Mouse (Mus musculus) MEL (cell line): ENCODE results near the gene Rab11fip4. TPM values are rescaled to one million over a fixed set of nuclear protein-coding genes. Genes with fewer than 3 reads are reported as not detected.

ENCODE experiments used
- DNase-seq: peaks from one replicate; pipeline ENCODE4 v3.0.0; 2011; ENCODE audit warnings: low read depth, low spot score
- H3K27ac ChIP-seq: 2 replicates; pipeline ENCODE4 v1.5.1; 2012; ENCODE audit warnings: low read depth, mild to moderate bottlenecking, control low read depth, low read length, moderate library complexity; ENCODE audit not compliant: control insufficient read depth
- H3K27me3 ChIP-seq, 2 experiments: fragments of 150-350 bp in 1 of 2; sonication (generic) in 1 of 2; 2 replicates each; pipeline ENCODE4 v1.6.1; 2012; ENCODE audit warnings: low read length in 2 of 2, mild to moderate bottlenecking in 2 of 2, improper control_type of control experiment in 1 of 2, moderate library complexity in 1 of 2; ENCODE audit not compliant: insufficient read depth in 2 of 2, control insufficient read depth in 1 of 2
- H3K36me3 ChIP-seq, 2 experiments: 2 replicates each; pipeline ENCODE4 v1.6.1; 2012 to 2014; ENCODE audit warnings: low read length in 2 of 2, improper control_type of control experiment in 1 of 2, inconsistent platforms in 1 of 2, mild to moderate bottlenecking in 1 of 2; ENCODE audit not compliant: insufficient read depth in 2 of 2, control insufficient read depth in 1 of 2
- H3K4me1 ChIP-seq, 2 experiments: fragments of 150-350 bp in 1 of 2; sonication (generic) in 1 of 2; 2 replicates each; pipeline ENCODE4 v1.6.1; 2012; ENCODE audit warnings: low read length in 2 of 2, improper control_type of control experiment in 1 of 2, mild to moderate bottlenecking in 1 of 2; ENCODE audit not compliant: insufficient read depth in 2 of 2, control insufficient read depth in 1 of 2
- H3K4me3 ChIP-seq, 2 experiments: fragments of 150-350 bp in 1 of 2; sonication (generic) in 1 of 2; 2 replicates each; pipeline ENCODE4 v1.5.1; 2012; ENCODE audit warnings: low read depth in 2 of 2, low read length in 2 of 2, mild to moderate bottlenecking in 2 of 2, moderate library complexity in 2 of 2, control low read depth in 1 of 2, improper control_type of control experiment in 1 of 2; ENCODE audit not compliant: control insufficient read depth in 1 of 2, insufficient read depth in 1 of 2
- H3K79me2 ChIP-seq: 2 replicates; pipeline ENCODE4 v1.6.1; 2012; ENCODE audit warnings: mild to moderate bottlenecking, low read length, moderate library complexity; ENCODE audit not compliant: control insufficient read depth, poor library complexity, insufficient read depth
- H3K9ac ChIP-seq: 2 replicates; pipeline ENCODE4 v1.6.1; 2012; ENCODE audit warnings: low read depth, mild to moderate bottlenecking, control low read depth, low read length, moderate library complexity; ENCODE audit not compliant: control insufficient read depth, poor library complexity, severe bottlenecking
- H3K9me3 ChIP-seq: fragments of 150-350 bp; sonication (generic); replicated peaks from 2 replicates; pipeline ENCODE4 v1.6.1; 2012; ENCODE audit warnings: mild to moderate bottlenecking, low read length, improper control_type of control experiment, moderate library complexity; ENCODE audit not compliant: insufficient read depth
- CHD1 ChIP-seq: IDR thresholded peaks from 2 replicates; pipeline ENCODE4 v1.6.1; 2012; ENCODE audit warnings: low read depth, mild to moderate bottlenecking, inconsistent platforms, low read length, improper control_type of control experiment
- CTCF ChIP-seq, 3 experiments: IDR thresholded peaks in 2 of 3; conservative IDR thresholded peaks in 1 of 3; 2 replicates each; pipeline ENCODE4 v1.5.1; 2011 to 2012; ENCODE audit warnings: low read length in 3 of 3, low read depth in 2 of 3, mild to moderate bottlenecking in 2 of 3, improper control_type of control experiment in 1 of 3, inconsistent platforms in 1 of 3, mixed read lengths in 1 of 3, moderate library complexity in 1 of 3; ENCODE audit not compliant: control insufficient read depth in 1 of 3, insufficient read depth in 1 of 3, poor library complexity in 1 of 3, severe bottlenecking in 1 of 3
- E2F4 ChIP-seq: IDR thresholded peaks from 2 replicates; pipeline ENCODE4 v1.6.1; 2011; ENCODE audit warnings: low read depth, low read length, improper control_type of control experiment, borderline replicate concordance
- MAX ChIP-seq: IDR thresholded peaks from 2 replicates; pipeline ENCODE4 v1.6.1; 2011; ENCODE audit warnings: low read length, improper control_type of control experiment
- MYB ChIP-seq: IDR thresholded peaks from 2 replicates; pipeline ENCODE4 v1.6.1; 2011; ENCODE audit warnings: mild to moderate bottlenecking, low read depth, low read length, improper control_type of control experiment
- POLR2A ChIP-seq, 2 experiments: IDR thresholded peaks; 2 replicates each; pipeline ENCODE4 v1.6.1; 2011 to 2012; ENCODE audit warnings: low read length in 2 of 2, mild to moderate bottlenecking in 2 of 2, control low read depth in 1 of 2, improper control_type of control experiment in 1 of 2, low read depth in 1 of 2, moderate library complexity in 1 of 2; ENCODE audit not compliant: control insufficient read depth in 1 of 2, insufficient read depth in 1 of 2, poor library complexity in 1 of 2
- RCOR1 ChIP-seq: IDR thresholded peaks from 2 replicates; pipeline ENCODE4 v1.6.1; 2012; ENCODE audit warnings: low read depth, mild to moderate bottlenecking, inconsistent platforms, low read length, improper control_type of control experiment
- TAL1 ChIP-seq: IDR thresholded peaks from 2 replicates; pipeline ENCODE4 v1.6.1; 2012; ENCODE audit warnings: mild to moderate bottlenecking, inconsistent platforms, low read length, moderate library complexity, mixed read lengths
- UBTF ChIP-seq: IDR thresholded peaks from 2 replicates; pipeline ENCODE4 v1.6.1; 2012; ENCODE audit warnings: low read depth, mild to moderate bottlenecking, inconsistent platforms, low read length, improper control_type of control experiment, moderate library complexity, borderline replicate concordance; ENCODE audit not compliant: insufficient read depth
- USF2 ChIP-seq, 2 experiments: IDR thresholded peaks; 2 replicates each; pipeline ENCODE4 v1.6.1; 2011 to 2012; ENCODE audit warnings: improper control_type of control experiment in 2 of 2, low read length in 2 of 2, borderline replicate concordance in 1 of 2, inconsistent platforms in 1 of 2, low read depth in 1 of 2, mild to moderate bottlenecking in 1 of 2; ENCODE audit not compliant: insufficient read depth in 1 of 2
- polyA plus RNA-seq, 2 experiments: library from polyadenylated mRNA; stranded (reverse) in 1 of 2; unstranded in 1 of 2; fragments of >175 nt in 1 of 2; fragments of >200 nt in 1 of 2; gene quantifications; 2 replicates each; pipeline versions ENCODE4 v1.2.1 to v1.2.4; 2012; ENCODE audit warnings: low replicate concordance in 2 of 2, low read depth in 1 of 2; ENCODE audit not compliant: insufficient read length in 2 of 2, insufficient read depth in 1 of 2, missing spikeins in 1 of 2
- total RNA-seq: library from RNA; depleted of rRNA; stranded (reverse); fragments of 300-350 nt; gene quantifications from 2 replicates; pipeline ENCODE4 v1.2.3, GENCODE M21; 2012

The Rab11fip4 gene
- total and polyA plus RNA-seq, 3 experiments = under 0.01 to 0.03 TPM; not detected in 1

GRCm38 (mm10) chr11:79710868-79711765 lies 120.1 kb downstream of the Rab11fip4 start:
- Histone ChIP-seq H3K27me3 (no peaks in the 10 kb centered on the region; a peak in 1 of 4 replicates), H3K27ac (no peak overlapping the region), H3K4me3 (no peak overlapping the region), H3K9ac (no peak overlapping the region), H3K36me3 (no peaks in the 10 kb centered on the region), H3K9me3 (no peaks in the 10 kb centered on the region), H3K4me1 (no peaks in the 10 kb centered on the region), H3K79me2 (no peaks in the 10 kb centered on the region)
- no peak for DNase-seq
- TF ChIP-seq UBTF (no peak), E2F4 (no peak), CHD1 (no peak), RCOR1 (no peak), USF2 (IDR thresholded peaks at IDR 0.05; ENCODE audit: borderline replicate concordance in 1 of 2, insufficient read depth in 1 of 2, low read depth in 1 of 2, low read length in 2 of 2) (no peak)

DNA sequence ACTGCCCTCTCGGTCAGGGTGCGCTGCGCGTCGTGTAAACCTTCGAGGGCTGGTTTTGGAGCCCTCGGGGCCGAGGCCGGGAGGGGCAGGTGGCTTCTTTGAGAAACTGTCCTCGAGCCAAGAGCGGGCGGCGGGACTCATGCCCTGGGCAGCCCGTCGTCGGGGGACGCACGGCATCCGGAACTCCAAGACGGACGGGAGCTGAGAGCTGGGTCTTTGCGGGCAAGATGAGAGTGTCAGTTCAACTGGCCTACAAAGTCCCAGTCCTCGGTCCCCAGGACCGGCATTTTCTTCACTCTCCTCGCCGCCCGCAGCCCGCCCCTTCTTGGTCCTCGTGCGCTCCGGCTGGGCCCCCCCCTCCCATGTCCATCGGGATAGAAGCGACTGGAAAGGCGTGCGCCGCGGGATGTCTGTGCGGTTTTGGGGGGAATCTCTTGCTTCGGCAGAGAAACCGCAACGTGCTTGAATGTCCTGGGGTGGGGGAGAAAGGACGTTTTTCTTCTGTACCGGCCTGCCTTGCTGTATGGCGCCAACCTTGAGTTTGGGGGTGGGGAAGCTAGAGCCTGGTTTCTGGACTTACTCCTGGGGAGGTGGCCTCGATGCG lies 120.9 kb downstream of the Rab11fip4 start:
- no peak overlapping the region for H3K9ac ChIP-seq
- no peaks in the 10 kb centered on the region; a peak in 2 of 4 replicates for H3K27me3 ChIP-seq
- no peaks in the 10 kb centered on the region for H3K4me1 ChIP-seq
- H3K79me2 ChIP-seq = no peaks in the 10 kb centered on the region
- no peak overlapping the region for H3K4me3 ChIP-seq
- TF ChIP-seq UBTF (no peak), CTCF (IDR thresholded peaks at IDR 0.05 in 2 of 3, conservative IDR thresholded peaks at IDR 0.05 in 1 of 3; ENCODE audit: control insufficient read depth in 1 of 3, insufficient read depth in 1 of 3, low read depth in 2 of 3, low read length in 3 of 3, poor library complexity in 1 of 3, severe bottlenecking in 1 of 3) (no peak), TAL1 (no peak)
- TF ChIP-seq, all 39 proteins: peak for 0
- DNase-seq = no peak
- Histone ChIP-seq H3K27ac (no peak overlapping the region), H3K36me3 (no peaks in the 10 kb centered on the region), H3K9me3 (no peaks in the 10 kb centered on the region)

- no peaks in the 10 kb centered on the region for H3K4me1 ChIP-seq
- TF ChIP-seq POLR2A (IDR thresholded peaks at IDR 0.05; ENCODE audit: control insufficient read depth in 1 of 2, insufficient read depth in 1 of 2, low read depth in 1 of 2, low read length in 2 of 2, poor library complexity in 1 of 2) (no peak), MAX (no peak), MYB (no peak)
- no peak for DNase-seq
- H3K27ac ChIP-seq = no peak overlapping the region
- no peak overlapping the region for H3K4me3 ChIP-seq
- no peak overlapping the region for H3K9ac ChIP-seq
- H3K27me3 ChIP-seq = no peaks in the 10 kb centered on the region; a peak in 2 of 4 replicates
- no peaks in the 10 kb centered on the region for H3K9me3 ChIP-seq
- no peaks in the 10 kb centered on the region for H3K36me3 ChIP-seq
- no peaks in the 10 kb centered on the region for H3K79me2 ChIP-seq
Measured at GRCm38 (mm10) chr11:79713184-79713583, 122.2 kb downstream of the Rab11fip4 start.
